Mouse (Mus musculus) MEL (cell line): ENCODE data around the gene Itpr2. TPM values are rescaled to one million over a fixed set of nuclear protein-coding genes. Genes with fewer than 3 reads are reported as not detected.

Experiments
- DNase-seq: peaks from one replicate; pipeline ENCODE4 v3.0.0; 2011; ENCODE audit warnings: low read depth, low spot score
- H3K27ac ChIP-seq: 2 replicates; pipeline ENCODE4 v1.5.1; 2012; ENCODE audit warnings: low read depth, mild to moderate bottlenecking, control low read depth, low read length, moderate library complexity; ENCODE audit not compliant: control insufficient read depth
- H3K27me3 ChIP-seq, 2 experiments: fragments of 150-350 bp in 1 of 2; sonication (generic) in 1 of 2; 2 replicates each; pipeline ENCODE4 v1.6.1; 2012; ENCODE audit warnings: low read length in 2 of 2, mild to moderate bottlenecking in 2 of 2, improper control_type of control experiment in 1 of 2, moderate library complexity in 1 of 2; ENCODE audit not compliant: insufficient read depth in 2 of 2, control insufficient read depth in 1 of 2
- H3K36me3 ChIP-seq, 2 experiments: 2 replicates each; pipeline ENCODE4 v1.6.1; 2012 to 2014; ENCODE audit warnings: low read length in 2 of 2, improper control_type of control experiment in 1 of 2, inconsistent platforms in 1 of 2, mild to moderate bottlenecking in 1 of 2; ENCODE audit not compliant: insufficient read depth in 2 of 2, control insufficient read depth in 1 of 2
- H3K4me1 ChIP-seq, 2 experiments: fragments of 150-350 bp in 1 of 2; sonication (generic) in 1 of 2; 2 replicates each; pipeline ENCODE4 v1.6.1; 2012; ENCODE audit warnings: low read length in 2 of 2, improper control_type of control experiment in 1 of 2, mild to moderate bottlenecking in 1 of 2; ENCODE audit not compliant: insufficient read depth in 2 of 2, control insufficient read depth in 1 of 2
- H3K4me3 ChIP-seq, 2 experiments: fragments of 150-350 bp in 1 of 2; sonication (generic) in 1 of 2; 2 replicates each; pipeline ENCODE4 v1.5.1; 2012; ENCODE audit warnings: low read depth in 2 of 2, low read length in 2 of 2, mild to moderate bottlenecking in 2 of 2, moderate library complexity in 2 of 2, control low read depth in 1 of 2, improper control_type of control experiment in 1 of 2; ENCODE audit not compliant: control insufficient read depth in 1 of 2, insufficient read depth in 1 of 2
- H3K79me2 ChIP-seq: 2 replicates; pipeline ENCODE4 v1.6.1; 2012; ENCODE audit warnings: mild to moderate bottlenecking, low read length, moderate library complexity; ENCODE audit not compliant: control insufficient read depth, poor library complexity, insufficient read depth
- H3K9ac ChIP-seq: 2 replicates; pipeline ENCODE4 v1.6.1; 2012; ENCODE audit warnings: low read depth, mild to moderate bottlenecking, control low read depth, low read length, moderate library complexity; ENCODE audit not compliant: control insufficient read depth, poor library complexity, severe bottlenecking
- H3K9me3 ChIP-seq: fragments of 150-350 bp; sonication (generic); replicated peaks from 2 replicates; pipeline ENCODE4 v1.6.1; 2012; ENCODE audit warnings: mild to moderate bottlenecking, low read length, improper control_type of control experiment, moderate library complexity; ENCODE audit not compliant: insufficient read depth
- BHLHE40 ChIP-seq: IDR thresholded peaks from 2 replicates; pipeline ENCODE4 v1.6.1; 2012; ENCODE audit warnings: low read depth, mild to moderate bottlenecking, inconsistent platforms, low read length, improper control_type of control experiment, borderline replicate concordance
- CHD1 ChIP-seq: IDR thresholded peaks from 2 replicates; pipeline ENCODE4 v1.6.1; 2012; ENCODE audit warnings: low read depth, mild to moderate bottlenecking, inconsistent platforms, low read length, improper control_type of control experiment
- CHD2 ChIP-seq: IDR thresholded peaks from 2 replicates; pipeline ENCODE4 v1.6.1; 2011; ENCODE audit warnings: low read length, improper control_type of control experiment
- CTCF ChIP-seq, 3 experiments: IDR thresholded peaks in 2 of 3; conservative IDR thresholded peaks in 1 of 3; 2 replicates each; pipeline ENCODE4 v1.5.1; 2011 to 2012; ENCODE audit warnings: low read length in 3 of 3, low read depth in 2 of 3, mild to moderate bottlenecking in 2 of 3, improper control_type of control experiment in 1 of 3, inconsistent platforms in 1 of 3, mixed read lengths in 1 of 3, moderate library complexity in 1 of 3; ENCODE audit not compliant: control insufficient read depth in 1 of 3, insufficient read depth in 1 of 3, poor library complexity in 1 of 3, severe bottlenecking in 1 of 3
- ELF1 ChIP-seq: IDR thresholded peaks from 2 replicates; pipeline ENCODE4 v1.6.1; 2014; ENCODE audit warnings: low read depth, mild to moderate bottlenecking, inconsistent platforms, low read length, improper control_type of control experiment, moderate library complexity
- GATA1 ChIP-seq: IDR thresholded peaks from 2 replicates; pipeline ENCODE4 v1.6.1; 2011; ENCODE audit warnings: low read depth, low read length, improper control_type of control experiment
- HCFC1 ChIP-seq: IDR thresholded peaks from 2 replicates; pipeline ENCODE4 v1.6.1; 2012; ENCODE audit warnings: low read depth, mild to moderate bottlenecking, inconsistent platforms, low read length, improper control_type of control experiment, moderate library complexity
- JUND ChIP-seq: IDR thresholded peaks from 2 replicates; pipeline ENCODE4 v1.6.1; 2011; ENCODE audit warnings: low read depth, mild to moderate bottlenecking, improper control_type of control experiment, low read length
- KAT2A ChIP-seq: conservative IDR thresholded peaks from 2 replicates; pipeline ENCODE4 v1.6.1; 2012; ENCODE audit warnings: low read depth, low read length, improper control_type of control experiment, inconsistent platforms
- MEF2A ChIP-seq: IDR thresholded peaks from 2 replicates; pipeline ENCODE4 v1.6.1; 2014; ENCODE audit warnings: low read depth, mild to moderate bottlenecking, inconsistent platforms, low read length, improper control_type of control experiment; ENCODE audit not compliant: poor library complexity, insufficient replicate concordance, severe bottlenecking; ENCODE audit errors: extremely low read depth
- MXI1 ChIP-seq: IDR thresholded peaks from 2 replicates; pipeline ENCODE4 v1.6.1; 2011; ENCODE audit warnings: mild to moderate bottlenecking, low read depth, low read length, improper control_type of control experiment
- POLR2AphosphoS5 ChIP-seq: IDR thresholded peaks from 2 replicates; pipeline ENCODE4 v1.6.1; 2012; ENCODE audit warnings: low read depth, borderline replicate concordance, mild to moderate bottlenecking, inconsistent platforms, low read length, moderate library complexity, mixed read lengths
- UBTF ChIP-seq: IDR thresholded peaks from 2 replicates; pipeline ENCODE4 v1.6.1; 2012; ENCODE audit warnings: low read depth, mild to moderate bottlenecking, inconsistent platforms, low read length, improper control_type of control experiment, moderate library complexity, borderline replicate concordance; ENCODE audit not compliant: insufficient read depth
- USF1 ChIP-seq: IDR thresholded peaks from 2 replicates; pipeline ENCODE4 v1.6.1; 2014; ENCODE audit warnings: low read depth, mild to moderate bottlenecking, inconsistent platforms, low read length, improper control_type of control experiment, moderate library complexity
- ZKSCAN1 ChIP-seq: IDR thresholded peaks from 2 replicates; pipeline ENCODE4 v1.6.1; 2012; ENCODE audit warnings: low read depth, mild to moderate bottlenecking, inconsistent platforms, low read length, improper control_type of control experiment, moderate library complexity
- polyA plus RNA-seq, 2 experiments: library from polyadenylated mRNA; stranded (reverse) in 1 of 2; unstranded in 1 of 2; fragments of >175 nt in 1 of 2; fragments of >200 nt in 1 of 2; gene quantifications; 2 replicates each; pipeline versions ENCODE4 v1.2.1 to v1.2.4; 2012; ENCODE audit warnings: low replicate concordance in 2 of 2, low read depth in 1 of 2; ENCODE audit not compliant: insufficient read length in 2 of 2, insufficient read depth in 1 of 2, missing spikeins in 1 of 2
- total RNA-seq: library from RNA; depleted of rRNA; stranded (reverse); fragments of 300-350 nt; gene quantifications from 2 replicates; pipeline ENCODE4 v1.2.3, GENCODE M21; 2012

Gene Itpr2
- total and polyA plus RNA-seq, 3 experiments: 1.5 to 3.0 TPM; not detected in 1

GRCm38 (mm10) chr6:146291036-146291435 is 211.0 kb downstream of the Itpr2 start (continued):
- TF ChIP-seq ELF1 (no peak), MXI1 (no peak), CHD2 (no peak)

- H3K4me3 ChIP-seq: no peak overlapping the region
- H3K79me2 ChIP-seq: no peaks in the 10 kb centered on the region
- TF ChIP-seq USF1 (no peak), CTCF (IDR thresholded peaks at IDR 0.05 in 2 of 3, conservative IDR thresholded peaks at IDR 0.05 in 1 of 3; ENCODE audit: control insufficient read depth in 1 of 3, insufficient read depth in 1 of 3, low read depth in 2 of 3, low read length in 3 of 3, poor library complexity in 1 of 3, severe bottlenecking in 1 of 3) (no peak), KAT2A (no peak), HCFC1 (no peak), MXI1 (no peak), MEF2A (no peak), CHD1 (no peak), JUND (no peak)
- H3K27ac ChIP-seq: no peak overlapping the region
- no peaks in the 10 kb centered on the region for H3K36me3 ChIP-seq
- no peaks in the 10 kb centered on the region for H3K9me3 ChIP-seq
- DNase-seq: no peak
- H3K27me3 ChIP-seq: no peaks in the 10 kb centered on the region
- no peaks in the 10 kb centered on the region for H3K4me1 ChIP-seq
- H3K9ac ChIP-seq: no peak overlapping the region
These were observed 212.2 kb downstream of the Itpr2 start for GRCm38 (mm10) chr6:146289801-146290200.

- H3K27ac ChIP-seq: no peak overlapping the region
- H3K79me2 ChIP-seq: no peaks in the 10 kb centered on the region
- H3K36me3 ChIP-seq: no peaks in the 10 kb centered on the region
- H3K4me3 ChIP-seq: no peak overlapping the region
- H3K9me3 ChIP-seq: no peaks in the 10 kb centered on the region
- no peaks in the 10 kb centered on the region for H3K27me3 ChIP-seq
- DNase-seq: no peak
- no peaks in the 10 kb centered on the region for H3K4me1 ChIP-seq
- H3K9ac ChIP-seq: no peak overlapping the region
- TF ChIP-seq GATA1 (no peak), UBTF (no peak), ZKSCAN1 (no peak), POLR2AphosphoS5 (no peak), BHLHE40 (no peak)
- TF ChIP-seq, all 39 proteins: peak for 0
These were observed 213.8 kb downstream of the Itpr2 start for GRCm38 (mm10) chr6:146288266-146288665.
